Mouse (Mus musculus) cortical plate, adult 2 months (tissue): ENCODE measurements around the gene Tex19.2.

Source experiments
- CTCF ChIP-seq: fragments of 200-500 bp; IDR thresholded peaks from 2 replicates; pipeline ENCODE4 v1.5.1; 2011; ENCODE audit warnings: mild to moderate bottlenecking, control low read depth, low read length; ENCODE audit not compliant: insufficient read depth; ENCODE audit errors: extremely low read depth
- POLR2A ChIP-seq: fragments of 200-500 bp; IDR thresholded peaks from 2 replicates; pipeline ENCODE4 v1.6.1; 2011; ENCODE audit warnings: mild to moderate bottlenecking, low read length, control low read depth; ENCODE audit not compliant: insufficient read depth; ENCODE audit errors: extremely low read depth

GRCm38 (mm10) chr11:121123438-121123837, 5.0 kb upstream of the Tex19.2 start:
- no peak for TF ChIP-seq POLR2A
- no peak for TF ChIP-seq CTCF
